Mouse (Mus musculus) retina, postnatal 1 day (tissue): ENCODE data around the gene Rps19bp1.
A peak's percentile ranks its signal among the peaks of the same experiment; 100 is the strongest.

ENCODE experiments used
- DNase-seq: peaks from one replicate; pipeline ENCODE4 v3.0.0-alpha.2; 2012

Rps19bp1 gene

DNA sequence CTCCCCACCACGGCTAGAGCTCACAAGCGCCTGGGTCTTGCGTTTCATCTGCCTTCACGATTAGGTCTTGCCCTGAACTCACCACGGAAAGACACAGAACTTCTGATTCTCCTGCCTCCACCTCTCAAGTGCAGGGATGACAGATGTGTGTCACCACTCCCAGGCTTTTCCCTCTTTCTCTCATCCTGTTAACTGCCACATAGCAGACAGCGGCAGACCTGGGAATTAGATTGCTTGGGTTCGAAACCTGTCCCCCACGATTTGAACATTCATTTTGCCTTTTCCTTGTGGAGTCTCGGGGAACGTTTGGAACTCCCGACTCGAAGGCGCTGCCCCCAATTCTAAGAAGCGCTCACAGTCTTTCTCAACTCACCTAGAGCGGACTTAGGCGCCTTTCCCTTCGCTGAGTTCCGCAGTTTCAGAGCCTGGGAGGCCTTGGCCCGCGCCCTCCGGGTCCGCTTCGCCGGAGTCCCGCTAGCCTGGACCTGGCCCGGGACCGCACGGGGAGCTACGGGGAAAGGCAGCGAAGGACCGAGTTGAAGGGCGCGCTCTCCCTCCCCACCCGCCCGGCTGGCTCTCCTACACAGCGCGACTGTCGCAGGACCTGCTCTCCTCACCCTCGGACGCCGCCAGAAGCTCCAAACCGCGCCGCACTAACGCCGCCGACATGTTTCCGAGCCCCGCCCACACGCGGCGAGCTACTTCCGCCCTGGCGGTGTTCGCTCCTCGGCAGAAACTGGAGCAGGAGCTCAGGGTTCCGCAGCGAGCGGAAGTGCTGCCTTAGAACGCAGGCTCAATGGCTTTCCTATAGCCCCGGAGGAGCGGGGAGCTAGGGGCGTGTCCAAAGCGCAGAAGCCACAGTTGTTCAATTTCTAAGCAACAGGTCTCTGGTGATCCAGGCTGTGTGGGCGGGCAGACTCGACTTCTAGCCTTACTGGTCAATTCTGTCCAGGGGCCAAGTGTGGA is at the start of gene Rps19bp1:
Rps19bp1 (minus strand) TSS at position 706 of the 966 bp plus-strand sequence.
- DNase-seq: peak; percentile 96

DNA sequence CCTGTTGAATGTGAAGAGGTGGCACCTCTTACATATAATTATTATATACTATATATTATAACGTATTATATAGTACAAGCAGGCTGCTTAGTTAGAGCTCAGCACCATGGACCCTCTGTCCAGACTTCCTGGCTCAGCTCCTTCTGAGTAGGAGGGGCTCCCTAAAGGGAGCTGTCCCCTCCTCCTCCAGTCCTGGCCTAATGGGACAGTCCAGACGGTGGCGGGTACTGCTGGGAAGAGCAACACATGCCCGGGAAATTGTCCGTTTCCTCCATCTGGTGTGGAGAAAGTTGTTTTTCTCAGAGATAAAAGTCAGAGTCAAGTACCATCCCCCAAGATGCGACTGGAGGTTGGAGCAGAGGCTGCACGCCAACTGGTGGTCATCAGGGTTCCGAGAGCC is 42.0 kb upstream of the Rps19bp1 start:
- no peak for DNase-seq

DNA sequence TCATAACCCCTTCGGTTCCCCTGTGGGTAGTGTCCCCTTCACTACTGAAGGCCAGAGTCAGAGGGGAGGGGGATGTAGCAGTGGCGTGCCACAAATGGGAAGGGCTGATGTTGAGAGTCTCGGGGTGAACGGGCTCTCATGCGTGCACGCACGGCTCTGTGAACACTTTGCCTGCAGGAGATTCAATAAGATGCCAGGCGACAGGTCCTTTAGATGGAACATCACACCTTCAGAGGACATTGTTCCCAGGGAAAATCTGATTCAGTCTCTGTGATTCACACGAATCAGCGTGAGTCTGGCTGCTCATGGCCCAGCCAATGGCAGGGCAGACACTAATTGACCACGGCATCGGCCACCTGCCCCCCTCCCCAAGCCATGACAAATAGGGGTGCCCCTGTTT is 40.1 kb upstream of the Rps19bp1 start:
- DNase-seq: peak; percentile 53

DNA sequence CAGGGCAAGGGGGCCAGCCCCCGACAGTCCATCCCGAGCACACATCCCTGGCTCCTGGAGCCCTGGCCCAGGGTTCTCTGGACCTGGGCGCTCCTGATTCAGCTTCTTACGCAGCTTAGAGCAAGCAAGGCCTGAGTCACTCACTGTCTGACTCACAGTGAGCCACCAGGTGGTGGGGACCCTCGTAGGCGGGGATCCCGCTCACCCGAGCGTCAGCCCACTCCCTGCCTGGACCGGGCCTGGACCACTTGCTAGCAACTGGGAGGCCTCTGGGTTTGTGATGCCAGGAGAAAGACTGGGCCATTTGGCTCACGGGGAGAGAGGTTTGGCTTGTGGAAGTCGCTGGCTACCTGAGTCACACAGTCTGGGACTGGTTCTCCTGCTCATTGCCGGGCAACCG is 39.7 kb upstream of the Rps19bp1 start:
- no peak for DNase-seq

- DNase-seq: no peak
Measured at GRCm38 (mm10) chr15:80297146-80297545, 33.0 kb upstream of the Rps19bp1 start.

DNA sequence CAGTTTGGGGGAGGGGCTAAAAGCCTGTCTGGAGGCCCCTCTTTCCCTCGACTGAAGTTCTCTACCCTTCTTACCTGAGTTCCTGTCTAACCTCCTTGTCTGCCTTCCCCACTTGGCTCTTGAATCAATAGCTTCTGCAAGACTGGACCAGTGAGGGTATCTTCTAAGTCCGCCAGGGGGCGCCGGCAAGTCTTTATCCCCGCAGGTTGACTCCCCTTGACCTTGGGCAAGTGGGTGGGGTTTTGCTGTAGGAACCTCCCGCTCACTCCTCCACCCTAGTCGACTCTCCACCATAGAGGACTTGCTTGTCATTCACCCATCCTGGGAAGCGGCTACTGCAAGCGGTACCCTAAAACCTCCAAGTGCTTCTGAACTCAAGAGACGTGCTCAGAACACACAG is 25.3 kb upstream of the Rps19bp1 start:
- DNase-seq: peak; percentile 84

DNA sequence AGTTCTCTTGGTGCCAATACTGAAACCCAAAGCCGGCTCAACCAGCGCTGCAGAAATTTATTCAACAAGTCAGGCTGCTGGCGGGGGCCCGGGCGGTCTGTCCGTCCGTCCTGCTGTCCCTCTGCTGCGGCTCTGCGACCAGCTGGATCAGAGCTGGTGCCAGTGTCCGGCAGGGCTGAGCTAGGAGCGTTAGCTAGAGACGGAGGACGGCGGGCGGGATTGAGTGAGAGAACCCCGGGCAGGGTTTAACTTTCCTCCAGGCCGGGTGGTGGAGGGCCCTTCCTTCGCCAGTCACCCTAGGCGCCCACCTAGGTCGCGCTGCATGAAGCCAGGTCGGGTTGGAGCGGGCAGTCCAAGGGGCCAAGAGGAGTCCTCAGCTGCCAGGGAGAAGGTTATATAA is 23.9 kb upstream of the Rps19bp1 start:
- DNase-seq: no peak

DNA sequence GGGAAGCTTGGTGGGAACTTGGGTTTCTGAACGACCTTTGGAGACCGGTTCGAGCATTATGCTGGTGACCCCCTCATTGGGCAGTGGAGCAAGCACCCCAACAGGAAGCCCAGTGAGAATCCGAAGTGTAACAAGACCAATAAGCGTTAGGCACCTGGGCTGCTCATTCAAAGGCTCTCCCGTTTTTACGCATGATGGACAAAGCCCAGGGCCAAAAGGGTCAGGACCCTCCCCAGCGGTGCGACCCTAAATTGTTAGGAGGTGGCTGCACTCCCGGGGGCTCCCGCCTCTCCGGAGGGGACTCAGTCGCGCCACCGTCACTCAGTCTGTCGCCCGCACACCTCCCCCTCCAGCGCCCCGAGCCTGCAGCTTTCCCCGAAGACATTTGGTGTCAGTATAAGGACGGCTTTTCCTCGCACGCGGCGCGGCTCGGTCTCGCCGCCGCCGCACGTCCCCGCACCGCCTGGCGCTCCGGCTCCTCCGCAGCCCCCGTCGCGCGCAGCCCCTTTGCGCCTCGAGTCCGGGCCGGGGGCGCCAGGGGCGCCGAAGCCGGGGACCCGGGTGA is 22.8 kb upstream of the Rps19bp1 start, which contains the start of gene Cacna1i:
Cacna1i (plus strand) TSS at position 388 of the 565 bp plus-strand sequence.
- DNase-seq: peak; percentile 59

GRCm38 (mm10) chr15:80280646-80281045 is 16.5 kb upstream of the Rps19bp1 start:
- DNase-seq: peak; percentile 67

- DNase-seq: no peak
Measured at GRCm38 (mm10) chr15:80279053-80279452, 14.9 kb upstream of the Rps19bp1 start.

- no peak for DNase-seq
Measured at GRCm38 (mm10) chr15:80278121-80278759, 14.1 kb upstream of the Rps19bp1 start.

GRCm38 (mm10) chr15:80277625-80278024 is 13.5 kb upstream of the Rps19bp1 start:
- peak; percentile 81 for DNase-seq

DNA sequence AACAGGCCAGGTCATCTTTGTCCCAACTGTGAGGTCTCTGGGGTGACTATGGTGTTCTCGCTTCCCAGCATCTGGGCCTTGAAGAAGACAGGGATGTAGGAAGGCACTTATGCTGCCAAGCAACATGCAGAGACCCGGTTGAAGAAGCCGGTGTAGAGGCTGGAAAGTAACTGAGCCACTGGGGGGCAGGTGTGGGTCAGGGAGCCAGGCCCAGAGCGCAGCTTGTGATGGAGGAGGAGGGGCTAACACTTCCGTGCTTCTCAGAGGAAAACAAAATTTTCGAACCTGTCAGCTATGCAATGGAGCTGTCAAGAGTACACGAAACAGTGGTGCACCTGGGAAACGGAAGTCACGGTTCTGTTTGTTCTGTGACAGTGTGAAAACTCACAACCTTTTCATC is 13.0 kb upstream of the Rps19bp1 start:
- peak; percentile 50 for DNase-seq

- no peak for DNase-seq
Measured at GRCm38 (mm10) chr15:80271858-80272396, 7.8 kb upstream of the Rps19bp1 start.

DNA sequence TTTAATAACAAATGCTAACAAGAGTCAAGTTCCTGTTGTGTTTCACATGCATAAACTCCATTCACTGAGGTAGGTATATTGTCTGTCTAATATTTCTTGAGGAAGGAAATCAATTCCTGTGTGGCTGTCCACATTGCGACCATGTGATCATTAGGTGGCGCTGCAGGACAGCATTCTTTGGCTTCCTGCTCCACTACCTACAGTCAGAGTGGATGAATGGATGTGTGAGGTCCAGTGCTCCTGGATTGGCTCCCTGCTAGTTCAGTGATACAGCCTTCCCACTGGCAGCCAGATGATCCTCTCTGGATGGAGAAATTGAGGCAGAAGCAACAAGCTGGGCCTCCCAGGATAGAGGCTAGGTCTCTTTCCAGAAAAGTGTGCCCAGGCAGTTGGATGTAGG is 2.2 kb upstream of the Rps19bp1 start:
- peak; percentile 89 for DNase-seq

DNA sequence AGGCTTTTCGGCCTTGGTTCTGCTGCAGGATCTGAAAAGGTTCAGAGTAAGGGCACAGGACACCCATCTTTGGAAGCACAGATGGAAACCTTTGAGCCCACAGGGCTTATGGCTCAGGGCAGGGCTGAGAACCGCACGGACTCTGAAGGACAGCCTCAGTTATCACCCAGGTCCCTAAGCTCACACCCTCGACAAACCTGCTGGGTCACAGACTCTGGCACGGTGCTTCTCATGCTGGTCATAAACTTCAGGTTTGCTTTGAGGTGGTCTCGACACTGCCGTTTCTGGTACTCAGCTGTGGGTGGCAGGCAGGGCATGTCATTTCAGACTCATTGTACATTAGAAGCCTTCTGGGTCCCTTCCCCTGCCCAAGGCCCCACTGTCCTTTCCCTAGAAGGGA is 3.0 kb downstream of the Rps19bp1 start:
- no peak for DNase-seq

DNA sequence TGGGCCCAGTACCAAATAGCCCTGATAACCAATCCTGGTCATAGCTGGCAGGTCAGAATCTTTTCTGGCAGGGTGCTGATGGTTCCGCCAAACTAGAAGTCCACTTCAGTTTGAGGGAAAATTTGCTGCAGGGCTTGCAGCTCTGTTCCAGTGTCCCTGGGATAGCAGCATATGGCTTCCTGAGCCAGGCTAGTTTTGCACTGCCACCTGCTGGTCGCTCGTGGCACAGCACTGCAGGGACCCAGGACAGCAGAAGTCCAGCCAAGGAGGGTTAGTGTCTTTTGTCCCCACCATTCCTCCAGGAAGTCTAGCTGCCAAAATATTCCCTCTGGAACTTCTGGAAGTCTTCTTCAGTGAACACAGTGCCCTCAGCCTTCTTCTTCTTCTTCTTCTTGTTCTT is 3.4 kb downstream of the Rps19bp1 start:
- peak; percentile 88 for DNase-seq

DNA sequence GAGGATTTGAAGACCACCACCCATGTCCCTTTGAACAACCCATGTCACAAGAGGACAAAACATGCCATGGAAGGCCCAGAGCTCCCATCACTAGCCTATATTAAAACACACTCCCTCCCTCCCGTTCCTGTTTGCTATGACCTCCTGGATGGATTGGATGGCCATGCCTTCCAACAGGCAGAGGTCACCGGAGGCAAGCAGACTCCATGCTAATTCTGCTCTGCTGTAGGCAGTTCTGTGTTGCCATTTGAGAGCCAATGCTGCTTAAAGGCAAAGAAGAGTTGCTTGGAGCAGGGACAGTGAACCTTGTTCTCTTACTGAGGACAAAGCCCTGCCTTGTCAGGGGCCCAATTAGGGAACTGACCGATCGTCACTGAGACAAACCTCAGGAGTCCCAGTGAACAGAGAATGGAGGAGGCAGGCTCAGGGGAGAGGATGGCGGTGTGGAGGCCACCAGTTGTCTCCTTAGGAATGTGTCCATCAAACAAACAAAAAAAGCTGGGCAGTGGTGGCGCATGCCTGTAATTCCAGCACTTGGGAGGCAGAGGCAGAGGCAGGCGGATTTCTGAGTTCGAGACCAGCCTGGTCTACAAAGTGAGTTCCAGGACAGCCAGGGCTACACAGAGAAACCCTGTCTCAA is 4.6 kb downstream of the Rps19bp1 start:
- DNase-seq: peak; percentile 32

- DNase-seq: peak; percentile 26
Measured at GRCm38 (mm10) chr15:80258240-80259170, 5.6 kb downstream of the Rps19bp1 start.

GRCm38 (mm10) chr15:80257602-80258239 is 6.4 kb downstream of the Rps19bp1 start:
- peak; percentile 76 for DNase-seq
